18 mouse cellular contexts compared by ENCODE assay signal in the genomic region with DNA sequence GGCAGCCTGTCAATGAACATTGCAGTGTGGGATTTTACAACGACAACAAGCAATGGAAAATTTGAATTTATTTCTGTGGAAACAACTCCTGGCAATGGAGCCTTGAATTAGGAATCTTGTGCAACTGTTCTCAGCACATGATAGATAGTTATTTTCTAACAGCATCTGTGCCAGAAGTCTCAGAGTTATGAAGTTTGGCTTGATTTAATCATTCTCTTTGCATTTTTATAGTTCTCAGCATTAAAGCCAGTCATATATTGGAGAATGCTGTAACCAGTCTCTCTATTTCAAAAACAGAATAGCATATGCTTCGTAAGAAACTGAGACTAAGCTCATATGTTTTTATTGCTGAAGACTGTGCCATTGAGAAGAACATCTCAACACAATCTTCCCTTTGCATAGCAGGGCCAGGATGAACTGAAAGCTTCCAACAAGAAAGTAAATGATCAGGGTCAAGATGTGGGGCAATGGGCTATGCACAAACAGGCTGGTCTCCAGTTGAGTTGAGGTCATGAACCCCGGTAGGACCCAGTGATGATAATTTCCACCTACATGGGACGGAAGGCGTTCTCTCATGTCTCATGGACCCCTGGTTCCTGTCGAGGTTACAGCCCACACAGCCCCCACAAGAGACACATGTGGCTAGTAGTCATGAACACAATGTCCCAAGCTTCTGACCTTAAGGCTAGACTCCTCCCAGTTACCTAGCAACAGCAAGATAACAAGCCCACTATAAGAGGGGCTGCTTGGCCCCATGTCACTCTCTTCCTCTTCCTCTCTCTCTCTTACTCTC.
A peak's percentile ranks its signal among the peaks of the same experiment; 100 is the strongest.
DNase-seq lines count a peak whose midpoint lies in the region; ATAC-seq and TF ChIP-seq lines count a peak whose summit lies in the region.
"Had no signal": no experiment of that assay in that cellular context is flagged by ENCODE, and none has a peak within 500 bp of the region (broad histone marks: within the 10 kb centered on the region; RNA-seq: fewer than 3 reads in every experiment).

No protein-coding gene starts in this region.

- WGBS in midbrain, postnatal 0 days, result 91% methylated on average over 6 of the region's 6 CpGs

- no peak overlapping the region for H3K4me3 ChIP-seq in midbrain, postnatal 0 days (ENCODE audit: low read depth, low read length)

- H3K9me3 ChIP-seq in midbrain, postnatal 0 days (ENCODE audit: low read length), result no peaks in the 10 kb centered on the region

- no peak for ATAC-seq in midbrain, postnatal 0 days (ENCODE audit: low FRiP score)
- ATAC-seq: activated CD4-positive, CD25-positive, alpha-beta regulatory T cell, adult 4 months; hindbrain, postnatal 0 days; intestine, embryonic 16.5 days; liver, postnatal 0 days; midbrain, embryonic 16.5 days had no signal

- no peaks in the 10 kb centered on the region for H3K4me1 ChIP-seq in midbrain, postnatal 0 days (ENCODE audit: insufficient read depth, low read length)

- intact Hi-C loops in gastrocnemius, postnatal 36 days (cut with DNase I), result no loop called here

- no peak overlapping the region for H3K4me2 ChIP-seq in midbrain, postnatal 0 days (ENCODE audit: low read depth, low read length, poor library complexity, severe bottlenecking)
- H3K4me2 ChIP-seq: heart, embryonic 11.5 days; liver, embryonic 11.5 days had no signal

- H3K9ac ChIP-seq in midbrain, postnatal 0 days (replicated peaks; ENCODE audit: low read length, poor library complexity, severe bottlenecking), result no peak overlapping the region
- H3K9ac ChIP-seq: liver, postnatal 0 days had no signal

- TF ChIP-seq CTCF in midbrain, postnatal 0 days (IDR thresholded peaks at IDR 0.05), result no peak

- no peak overlapping the region for H3K27ac ChIP-seq in midbrain, postnatal 0 days (ENCODE audit: low read depth, low read length)
- H3K27ac ChIP-seq: hindbrain, postnatal 0 days; macrophage had no signal

- no peaks in the 10 kb centered on the region for H3K27me3 ChIP-seq in midbrain, postnatal 0 days (ENCODE audit: insufficient read depth, low read length)

- no peaks in the 10 kb centered on the region for H3K36me3 ChIP-seq in midbrain, postnatal 0 days (ENCODE audit: insufficient read depth, low read length)

- DNase-seq in gastrocnemius, adult 18-20 months (ENCODE audit: low spot score), result peak; percentile 35
- DNase-seq in gastrocnemius, postnatal 36 days, result no peak
- peak; percentile 7 for DNase-seq in layer of hippocampus, adult 9-11 months
- DNase-seq in layer of hippocampus, adult 11-12 months (ENCODE audit: low spot score), result no peak
- DNase-seq in NIH3T3 (ENCODE audit: low read depth), result peak; percentile 83
- DNase-seq in adipocyte (ENCODE audit: low spot score), result peak; percentile 78
- no peak for DNase-seq in midbrain, postnatal 0 days (ENCODE audit: low spot score)
- DNase-seq: adrenal gland, postnatal 10 days; cerebellum, adult 8-10 months; heart, postnatal 10 days; liver, postnatal 0 days had no signal

Comparison
In these comparisons a context has a peak if more than half of its experiments do, and no peak if none do; other contexts are left out.
1. DNase-seq: peak in gastrocnemius, adult 18-20 months (single experiment), layer of hippocampus, adult 9-11 months (single experiment), NIH3T3 (single experiment) and adipocyte (single experiment); none in gastrocnemius, postnatal 36 days (0 of 2), layer of hippocampus, adult 11-12 months (single experiment) and midbrain, postnatal 0 days (single experiment).